Mouse (Mus musculus): ENCODE measurements around the gene Stard13.

- no peak for TF ChIP-seq CTCF (IDR thresholded peaks at IDR 0.05; ENCODE audit: insufficient read depth, low read length)
- no peak for TF ChIP-seq POLR2A (IDR thresholded peaks at IDR 0.05; ENCODE audit: borderline replicate concordance, extremely low read depth, low read depth, low read length)
These were observed 209.2 kb downstream of the Stard13 start for GRCm38 (mm10) chr5:151024483-151024882.
